Mouse (Mus musculus): Measurements from ENCODE around the gene Usp5.
"Not testable (repeated sequence)": the region's sequence is repeated elsewhere in the genome, so short reads cannot be mapped to it uniquely, and the experiment has no call there.

GRCm38 (mm10) chr6:124803691-124804090 is 25.6 kb downstream of the Usp5 start:
- not testable (repeated sequence) for TF ChIP-seq POLR2A (IDR thresholded peaks at IDR 0.05; ENCODE audit: borderline replicate concordance, low read depth, low read length); CTCF (IDR thresholded peaks at IDR 0.05; ENCODE audit: low read depth, low read length)
